Mouse (Mus musculus) embryonic facial prominence, embryonic 14.5 days (tissue): ENCODE measurements at regions not wholly inside any gene's neighbourhood (a gene's known extent, or its start where the extent isn't known, plus 50 kb on each side); places are given as distances from the start of the nearest gene placed in this dataset.

Experiments
- ATAC-seq: fragments of 200-750 bp; cut with Nextera tagmentation; 2 replicates; pipeline ENCODE4 v1.8.0; 2017; ENCODE audit warnings: low read depth, moderate number of reproducible peaks, moderate TSS enrichment
- DNase-seq: peaks from one replicate; pipeline ENCODE4 v3.0.0-alpha.2; 2015; ENCODE audit warnings: low spot score
- H3K27ac ChIP-seq: fragments of 300-500 bp; sonication (generic); replicated peaks from 2 replicates; pipeline ENCODE4 v1.5.1; 2014; ENCODE audit warnings: low read depth, mild to moderate bottlenecking, low read length, moderate library complexity
- H3K27me3 ChIP-seq: fragments of 300-500 bp; sonication (generic); replicated peaks from 2 replicates; pipeline ENCODE4 v1.6.1; 2014; ENCODE audit warnings: low read length; ENCODE audit not compliant: control insufficient read depth, insufficient read depth
- H3K36me3 ChIP-seq: fragments of 300-500 bp; sonication (generic); 2 replicates; pipeline ENCODE4 v1.6.1; 2014; ENCODE audit warnings: low read length, mixed read lengths; ENCODE audit not compliant: control insufficient read depth, insufficient read depth
- H3K4me1 ChIP-seq: fragments of 300-500 bp; sonication (generic); 2 replicates; pipeline ENCODE4 v1.6.1; 2014; ENCODE audit warnings: antibody characterized with exemption, low read length; ENCODE audit not compliant: control insufficient read depth, insufficient read depth
- H3K4me2 ChIP-seq: fragments of 300-500 bp; sonication (generic); 2 replicates; pipeline ENCODE4 v1.6.1; 2014; ENCODE audit warnings: low read depth, mild to moderate bottlenecking, low read length, moderate library complexity, mixed read lengths
- H3K4me3 ChIP-seq: fragments of 300-500 bp; sonication (generic); 2 replicates; pipeline ENCODE4 v1.5.1; 2014; ENCODE audit warnings: low read depth, mild to moderate bottlenecking, low read length
- H3K9ac ChIP-seq: fragments of 300-500 bp; sonication (generic); 2 replicates; pipeline ENCODE4 v1.6.1; 2014; ENCODE audit warnings: low read depth, mild to moderate bottlenecking, low read length, moderate library complexity, mixed read lengths
- H3K9me3 ChIP-seq: fragments of 300-500 bp; sonication (generic); 2 replicates; pipeline ENCODE4 v1.6.1; 2016; ENCODE audit warnings: low read length; ENCODE audit not compliant: control insufficient read depth
- WGBS: fragments of 180-500 bp; shearing (Covaris S2); extraction: QIAGEN DNeasy Blood & Tissue Kit; methylation state at CpG from one replicate; pipeline ENCODE4 v1.1.7; 2014; 5-methylcytosine and 5-hydroxymethylcytosine counted together

DNA sequence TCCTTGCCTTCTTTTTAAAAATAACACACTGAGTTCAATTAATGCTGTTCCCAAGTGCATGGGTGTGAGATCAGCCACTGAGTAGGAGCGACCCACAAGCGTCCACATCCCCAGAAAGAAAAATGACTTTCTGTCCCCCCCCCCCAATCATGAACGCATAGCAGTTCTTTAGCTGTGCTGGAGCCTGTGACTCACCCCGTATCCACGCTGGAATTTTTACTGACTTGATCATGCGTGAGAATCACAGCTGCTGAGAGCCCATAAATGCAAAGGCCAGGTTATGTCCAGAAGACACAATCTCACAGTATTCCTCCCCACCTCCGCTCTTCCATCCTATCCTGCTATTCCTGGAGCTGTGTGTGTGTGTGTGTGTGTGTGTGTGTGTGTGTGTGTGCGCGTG, 53.3 kb downstream of the Fos start:
- H3K4me2 ChIP-seq = no peak overlapping the region
- no peak for DNase-seq
- H3K4me3 ChIP-seq = no peak overlapping the region
- WGBS = 83% methylated on average over 9 of the region's 9 CpGs
- H3K9ac ChIP-seq = no peak overlapping the region
- no peak overlapping the region for H3K27ac ChIP-seq
- peaks cover 18% of the 10 kb centered on the region for H3K4me1 ChIP-seq
- H3K36me3 ChIP-seq = no peaks in the 10 kb centered on the region
- H3K27me3 ChIP-seq = no peaks in the 10 kb centered on the region
- no peak for ATAC-seq
- no peaks in the 10 kb centered on the region for H3K9me3 ChIP-seq

DNA sequence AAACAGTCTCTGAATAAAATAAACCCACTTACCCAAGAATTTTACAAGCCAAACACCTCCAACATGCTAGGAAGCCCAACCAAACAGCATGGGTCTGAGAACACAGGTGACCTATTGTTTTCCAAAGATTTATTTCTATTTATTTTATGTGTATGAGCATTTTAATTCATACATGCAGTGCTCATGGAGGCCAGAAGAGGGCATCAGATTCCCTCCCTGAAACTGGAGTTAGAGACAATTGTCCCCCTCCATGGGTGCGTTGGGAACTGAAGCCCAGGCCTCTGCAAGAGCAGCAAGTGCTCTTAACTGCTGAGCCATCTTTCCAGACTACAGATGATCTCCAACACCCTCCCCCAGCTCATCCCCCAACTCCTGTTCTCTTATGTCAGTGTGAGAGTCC, 57.9 kb downstream of the Fos start:
- H3K9me3 ChIP-seq = no peaks in the 10 kb centered on the region
- 89% methylated on average over 1 of the region's 1 CpGs for WGBS
- no peak overlapping the region for H3K4me3 ChIP-seq
- peaks cover 4% of the 10 kb centered on the region; the same call in 1 of the 2 replicates for H3K4me1 ChIP-seq
- no peak overlapping the region for H3K4me2 ChIP-seq
- ATAC-seq = no peak
- H3K27ac ChIP-seq = no peak overlapping the region
- H3K27me3 ChIP-seq = no peaks in the 10 kb centered on the region
- H3K36me3 ChIP-seq = no peaks in the 10 kb centered on the region
- no peak for DNase-seq
- H3K9ac ChIP-seq = no peak overlapping the region

DNA sequence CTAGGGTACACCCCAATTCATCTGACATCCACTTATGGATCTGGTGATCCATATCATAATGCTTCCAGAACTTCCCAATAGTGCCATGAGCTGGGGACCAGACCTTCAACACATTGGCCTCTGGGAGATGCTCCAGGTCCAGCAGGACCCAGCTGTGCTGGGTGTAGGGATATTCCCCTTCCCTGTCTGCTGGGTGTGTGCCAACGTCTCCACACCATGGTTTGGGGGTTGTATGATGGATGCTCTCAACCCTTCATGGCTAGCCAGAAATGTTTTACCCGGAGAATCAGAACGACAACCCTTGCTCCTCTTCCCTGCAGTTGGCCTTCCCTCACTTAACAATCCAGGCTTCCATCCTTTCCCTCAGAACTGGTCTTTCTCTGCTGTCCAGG, 58.5 kb downstream of the Fos start:
- no peak overlapping the region for H3K4me2 ChIP-seq
- H3K4me3 ChIP-seq = no peak overlapping the region
- no peaks in the 10 kb centered on the region for H3K36me3 ChIP-seq
- no peak overlapping the region for H3K9ac ChIP-seq
- peaks cover 4% of the 10 kb centered on the region; the same call in 1 of the 2 replicates for H3K4me1 ChIP-seq
- DNase-seq = no peak
- H3K27me3 ChIP-seq = no peaks in the 10 kb centered on the region
- 81% methylated on average over 3 of the region's 3 CpGs for WGBS
- no peak for ATAC-seq
- no peaks in the 10 kb centered on the region for H3K9me3 ChIP-seq
- H3K27ac ChIP-seq = 0 out of 2 replicates have a peak overlapping the region, but pooled peaks have one; percentile 11

DNA sequence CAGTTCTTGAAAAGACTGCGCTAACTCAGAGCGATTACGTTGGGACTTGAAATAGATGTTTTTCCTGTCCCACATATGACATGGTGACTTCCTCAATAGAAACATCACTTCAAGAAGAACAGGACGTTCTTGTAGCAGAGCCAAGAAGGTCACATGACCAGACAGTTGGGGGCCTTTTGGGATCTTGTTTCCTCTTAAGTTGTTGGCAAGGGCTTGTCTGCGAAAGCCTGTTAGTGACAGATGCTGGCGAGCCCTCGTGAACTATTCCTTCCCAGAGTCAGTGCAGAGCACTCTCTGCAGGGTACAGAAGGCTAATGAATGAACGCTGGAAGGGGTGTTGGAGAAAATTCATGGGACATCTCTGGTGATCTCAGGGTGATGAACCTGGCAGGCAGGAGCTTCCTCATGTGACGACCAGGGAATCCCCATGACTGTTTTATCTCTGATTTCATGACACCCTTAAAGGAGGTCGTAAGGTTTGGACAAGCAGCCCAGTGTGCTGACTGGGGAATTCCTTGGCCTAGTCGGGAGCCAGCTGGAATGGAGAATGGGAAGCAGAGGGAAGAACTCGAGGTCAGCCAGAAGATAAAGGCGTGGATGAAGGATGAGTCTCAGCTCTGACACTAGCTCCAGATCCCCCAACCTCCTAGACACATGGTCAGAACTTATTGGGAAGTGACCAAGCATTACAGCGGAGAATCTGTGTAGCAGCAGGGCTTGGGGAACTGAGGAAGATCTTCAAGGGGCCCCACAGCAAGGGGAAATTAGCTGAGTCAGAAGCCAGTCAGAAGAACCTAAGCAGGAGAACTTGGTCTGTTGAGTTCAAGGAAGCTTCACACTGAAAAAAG, 59.1 kb downstream of the Fos start:
- Histone ChIP-seq H3K4me1 (peaks cover 4% of the 10 kb centered on the region; the same call in 1 of the 2 replicates), H3K4me3 (no peak overlapping the region), H3K9me3 (no peaks in the 10 kb centered on the region), H3K9ac (no peak overlapping the region), H3K4me2 (no peak overlapping the region), H3K36me3 (no peaks in the 10 kb centered on the region), H3K27me3 (no peaks in the 10 kb centered on the region), H3K27ac (peak overlapping the region; percentile 11; the same call in 1 of the 2 replicates)
- WGBS = 61% methylated on average over 14 of the region's 14 CpGs
- DNase-seq (peak; percentile 85), ATAC-seq (peak; percentile 63; the same call in 1 of the 2 replicates)

DNA sequence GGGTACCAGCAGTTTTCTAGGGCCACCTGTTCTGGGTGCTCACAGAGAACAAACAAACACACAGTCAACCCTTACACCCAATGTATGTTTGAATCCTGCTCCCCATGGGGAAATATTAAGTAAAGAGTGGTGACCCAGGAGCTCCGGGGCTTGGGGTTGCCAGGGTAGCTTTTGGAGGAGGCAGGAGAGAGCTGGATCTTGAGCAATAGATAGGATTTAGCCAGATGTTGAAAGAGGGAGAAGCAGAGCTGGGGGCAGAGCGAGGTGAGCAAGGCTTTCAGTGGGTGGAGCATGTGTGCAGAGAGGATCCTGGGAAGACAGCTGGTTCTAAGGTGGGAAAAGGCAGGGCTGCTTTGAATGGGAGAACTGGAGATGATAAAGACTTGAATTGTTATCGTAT, 59.9 kb downstream of the Fos start:
- no peak overlapping the region for H3K27ac ChIP-seq
- 77% methylated on average over 3 of the region's 3 CpGs for WGBS
- no peak overlapping the region for H3K4me2 ChIP-seq
- H3K9ac ChIP-seq = no peak overlapping the region
- no peak for DNase-seq
- H3K9me3 ChIP-seq = no peaks in the 10 kb centered on the region
- no peaks in the 10 kb centered on the region for H3K27me3 ChIP-seq
- H3K4me3 ChIP-seq = no peak overlapping the region
- no peaks in the 10 kb centered on the region for H3K36me3 ChIP-seq
- no peak for ATAC-seq
- H3K4me1 ChIP-seq = peaks cover 4% of the 10 kb centered on the region; the same call in 1 of the 2 replicates

DNA sequence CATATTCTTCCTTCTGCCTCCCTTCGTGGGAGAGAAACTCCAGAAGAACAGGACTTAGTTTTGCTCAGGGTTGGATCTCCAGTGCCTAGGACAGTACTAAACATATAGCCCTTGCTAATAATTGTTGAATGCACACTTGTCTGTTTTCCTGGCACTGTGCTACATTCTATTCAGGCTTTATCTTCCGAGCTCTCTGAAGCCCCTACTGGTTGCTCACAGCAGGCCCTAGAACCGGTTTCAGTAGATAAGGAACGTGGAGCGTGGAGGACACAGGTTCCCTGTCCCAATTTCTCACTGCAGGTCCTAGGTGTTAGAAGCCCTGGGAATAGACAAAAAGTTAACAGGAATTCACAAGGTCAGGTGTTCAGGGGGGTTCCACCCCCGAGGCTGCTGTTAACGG, 59.4 kb upstream of the Jdp2 start:
- Histone ChIP-seq H3K27ac (no peak overlapping the region), H3K36me3 (no peaks in the 10 kb centered on the region), H3K4me2 (no peak overlapping the region), H3K4me1 (peaks cover 16% of the 10 kb centered on the region), H3K4me3 (no peak overlapping the region), H3K9me3 (no peaks in the 10 kb centered on the region), H3K9ac (no peak overlapping the region), H3K27me3 (no peaks in the 10 kb centered on the region)
- no peak for DNase-seq
- no peak for ATAC-seq
- 48% methylated on average over 7 of the region's 7 CpGs for WGBS

DNA sequence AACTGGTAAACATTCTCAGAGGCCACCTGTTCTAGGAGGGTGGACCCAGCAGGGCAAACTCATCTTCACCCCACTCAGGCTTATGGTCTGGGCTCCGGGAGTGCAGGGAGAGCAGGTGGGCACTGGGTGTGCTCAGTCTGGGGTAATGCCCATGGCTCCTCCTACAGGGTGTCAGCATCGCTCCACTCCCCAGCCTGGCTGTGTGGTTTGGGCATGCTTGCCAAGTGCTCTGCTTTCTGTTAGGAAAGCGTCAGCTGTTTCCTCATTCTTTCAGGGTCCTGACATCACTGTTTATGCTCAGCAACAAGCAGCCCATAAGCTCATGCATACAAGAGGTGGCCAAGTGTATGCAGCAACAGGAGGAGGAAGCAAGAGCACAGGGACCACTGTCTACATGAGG, 57.7 kb upstream of the Jdp2 start:
- H3K4me3 ChIP-seq = no peak overlapping the region
- H3K9ac ChIP-seq = no peak overlapping the region
- H3K36me3 ChIP-seq = no peaks in the 10 kb centered on the region
- peak; percentile 95 for ATAC-seq
- no peak overlapping the region for H3K4me2 ChIP-seq
- no peaks in the 10 kb centered on the region for H3K27me3 ChIP-seq
- H3K4me1 ChIP-seq = peaks cover 16% of the 10 kb centered on the region
- DNase-seq = peak; percentile 94
- no peaks in the 10 kb centered on the region for H3K9me3 ChIP-seq
- WGBS = 23% methylated on average over 3 of the region's 3 CpGs
- H3K27ac ChIP-seq = peak overlapping the region; percentile 31; the same call in 1 of the 2 replicates

DNA sequence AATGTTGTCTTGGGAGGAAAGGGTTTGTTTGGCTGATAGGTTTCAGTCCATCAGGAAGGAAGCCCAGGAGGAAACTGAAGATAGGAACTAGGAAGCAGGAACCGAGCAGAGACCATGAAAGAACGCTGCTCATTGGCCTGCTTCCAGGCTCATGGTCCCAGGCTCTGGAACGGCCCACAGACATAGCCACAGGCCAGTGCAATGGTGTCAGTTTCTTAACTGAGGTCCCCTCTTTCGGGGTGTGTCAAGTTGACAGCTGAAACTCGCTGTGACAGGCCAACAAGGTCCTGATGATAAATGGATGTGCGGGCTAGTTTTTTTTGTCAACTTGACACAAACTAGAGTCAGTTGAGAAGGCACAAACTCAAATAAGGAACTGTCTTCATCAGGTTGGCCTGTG, 55.9 kb upstream of the Jdp2 start:
- DNase-seq (no peak), ATAC-seq (no peak)
- H3K9ac ChIP-seq = no peak overlapping the region
- peaks cover 16% of the 10 kb centered on the region for H3K4me1 ChIP-seq
- H3K27me3 ChIP-seq = no peaks in the 10 kb centered on the region
- no peaks in the 10 kb centered on the region for H3K9me3 ChIP-seq
- no peaks in the 10 kb centered on the region for H3K36me3 ChIP-seq
- no peak overlapping the region for H3K4me3 ChIP-seq
- 64% methylated on average over 6 of the region's 6 CpGs for WGBS
- no peak overlapping the region for H3K27ac ChIP-seq
- H3K4me2 ChIP-seq = no peak overlapping the region; the same call in 1 of the 2 replicates

DNA sequence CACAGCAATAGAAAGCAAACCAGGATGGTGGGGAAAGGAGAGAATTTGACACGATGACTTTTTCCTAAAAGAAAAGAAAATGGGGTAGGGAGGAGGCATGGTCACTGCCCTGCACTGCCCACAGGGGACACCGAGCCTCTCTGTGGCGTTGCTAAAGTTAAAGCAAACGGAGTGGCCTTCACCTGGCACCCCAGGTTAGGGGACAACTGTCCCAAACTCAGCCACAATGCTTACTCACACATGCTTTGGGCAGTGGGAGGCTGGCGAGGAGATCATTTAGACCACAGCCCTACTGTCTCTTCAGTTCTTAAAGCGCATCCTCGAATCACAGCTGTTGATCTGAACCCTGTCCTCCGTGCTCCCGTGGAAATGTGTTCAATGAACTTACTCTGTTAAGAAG, 55.3 kb upstream of the Jdp2 start:
- Histone ChIP-seq H3K4me2 (no peak overlapping the region), H3K27me3 (no peaks in the 10 kb centered on the region), H3K36me3 (no peaks in the 10 kb centered on the region), H3K4me3 (no peak overlapping the region), H3K27ac (no peak overlapping the region), H3K9me3 (no peaks in the 10 kb centered on the region), H3K4me1 (peaks cover 22% of the 10 kb centered on the region), H3K9ac (no peak overlapping the region)
- no peak for DNase-seq
- no peak for ATAC-seq
- 90% methylated on average over 9 of the region's 9 CpGs for WGBS
